Mouse (Mus musculus) heart, embryonic 11.5 days (tissue): ENCODE results near the gene Rab3gap2. TPM values are rescaled to one million over a fixed set of nuclear protein-coding genes. Genes with fewer than 3 reads are reported as not detected.

Experiments used
- ATAC-seq: fragments of 200-750 bp; cut with Nextera tagmentation; replicated peaks from 2 replicates; pipeline ENCODE4 v1.8.0; 2017; ENCODE audit warnings: moderate library complexity; ENCODE audit not compliant: insufficient number of reproducible peaks, low FRiP score, low TSS enrichment
- H3K27ac ChIP-seq: fragments of 300-500 bp; sonication (generic); 2 replicates; pipeline ENCODE4 v1.5.1; 2014; ENCODE audit warnings: mild to moderate bottlenecking, low read depth, low read length
- H3K27me3 ChIP-seq: fragments of 300-500 bp; sonication (generic); 2 replicates; pipeline ENCODE4 v1.6.1; 2014; ENCODE audit warnings: mild to moderate bottlenecking, low read length, mixed read lengths; ENCODE audit not compliant: control insufficient read depth, insufficient read depth
- H3K36me3 ChIP-seq: fragments of 300-500 bp; sonication (generic); 2 replicates; pipeline ENCODE4 v1.6.1; 2014; ENCODE audit warnings: mild to moderate bottlenecking, low read length, moderate library complexity, mixed read lengths; ENCODE audit not compliant: control insufficient read depth, insufficient read depth
- H3K4me1 ChIP-seq: fragments of 300-500 bp; sonication (generic); 2 replicates; pipeline ENCODE4 v1.6.1; 2014; ENCODE audit warnings: low read length; ENCODE audit not compliant: control insufficient read depth, insufficient read depth
- H3K4me2 ChIP-seq: fragments of 300-500 bp; sonication (generic); 2 replicates; pipeline ENCODE4 v1.6.1; 2014; ENCODE audit warnings: mild to moderate bottlenecking, moderate library complexity
- H3K4me3 ChIP-seq: fragments of 300-500 bp; sonication (generic); 2 replicates; pipeline ENCODE4 v1.5.1; 2014; ENCODE audit warnings: low read depth, low read length
- H3K9ac ChIP-seq: fragments of 300-500 bp; sonication (generic); 2 replicates; pipeline ENCODE4 v1.6.1; 2014; ENCODE audit warnings: mild to moderate bottlenecking, low read depth, low read length, moderate library complexity
- H3K9me3 ChIP-seq: fragments of 300-500 bp; sonication (generic); replicated peaks from 2 replicates; pipeline ENCODE4 v1.6.1; 2016; ENCODE audit warnings: low read length; ENCODE audit not compliant: control insufficient read depth
- WGBS: fragments of 180-500 bp; shearing (Covaris S2); extraction: QIAGEN DNeasy Blood & Tissue Kit; methylation state at CpG from one replicate; pipeline ENCODE4 v1.1.7; 2014; ENCODE audit not compliant: insufficient replicate concordance; 5-methylcytosine and 5-hydroxymethylcytosine counted together
- polyA plus RNA-seq: library from polyadenylated mRNA; unstranded; fragments of >200 nt; fragmentation: Nextera tagmentation; extraction: Ambion mirVana; gene quantifications from 2 replicates; pipeline ENCODE4 v1.2.1, GENCODE M21; 2014

Gene Rab3gap2
- polyA plus RNA-seq, 1 experiment from 2014 or later: 18.9 TPM

- no peaks in the 10 kb centered on the region for H3K4me1 ChIP-seq
- WGBS: 14% methylated on average over 10 of the region's 10 CpGs
- H3K27ac ChIP-seq: no peak overlapping the region
- no peaks in the 10 kb centered on the region for H3K36me3 ChIP-seq
- H3K9me3 ChIP-seq: no peaks in the 10 kb centered on the region
- peak overlapping the region; percentile 55 for H3K4me2 ChIP-seq
- ATAC-seq: no peak
- H3K4me3 ChIP-seq: no peak overlapping the region
- H3K9ac ChIP-seq: no peak overlapping the region
- H3K27me3 ChIP-seq: no peaks in the 10 kb centered on the region
Observed at GRCm38 (mm10) chr1:185193509-185193908, 10.4 kb upstream of the Rab3gap2 start.

GRCm38 (mm10) chr1:185196323-185196722, 7.6 kb upstream of the Rab3gap2 start:
- H3K9ac ChIP-seq: no peak overlapping the region
- H3K4me3 ChIP-seq: no peak overlapping the region
- H3K4me2 ChIP-seq: no peak overlapping the region
- 0 out of 2 replicates have a peak, but pooled peaks cover 3% of the 10 kb centered on the region for H3K4me1 ChIP-seq
- H3K9me3 ChIP-seq: no peaks in the 10 kb centered on the region
- WGBS: 65% methylated on average over 3 of the region's 3 CpGs
- no peaks in the 10 kb centered on the region for H3K36me3 ChIP-seq
- no peak overlapping the region for H3K27ac ChIP-seq
- ATAC-seq: no peak
- no peaks in the 10 kb centered on the region for H3K27me3 ChIP-seq

GRCm38 (mm10) chr1:185200571-185201395, 3.1 kb upstream of the Rab3gap2 start:
- no peak overlapping the region for H3K4me2 ChIP-seq
- H3K9me3 ChIP-seq: no peaks in the 10 kb centered on the region
- no peak overlapping the region for H3K27ac ChIP-seq
- H3K36me3 ChIP-seq: no peaks in the 10 kb centered on the region
- H3K4me1 ChIP-seq: peaks cover 14% of the 10 kb centered on the region
- 66% methylated on average over 22 of the region's 22 CpGs for WGBS
- no peak overlapping the region for H3K9ac ChIP-seq
- H3K27me3 ChIP-seq: no peaks in the 10 kb centered on the region
- no peak for ATAC-seq
- no peak overlapping the region for H3K4me3 ChIP-seq

- Histone ChIP-seq H3K27me3 (no peaks in the 10 kb centered on the region), H3K4me1 (peaks cover 14% of the 10 kb centered on the region), H3K27ac (no peak overlapping the region), H3K4me2 (no peak overlapping the region), H3K4me3 (no peak overlapping the region), H3K9ac (no peak overlapping the region), H3K36me3 (no peaks in the 10 kb centered on the region), H3K9me3 (no peaks in the 10 kb centered on the region)
- 85% methylated on average over 2 of the region's 2 CpGs for WGBS
- ATAC-seq: no peak
Observed at GRCm38 (mm10) chr1:185201994-185202393, 1.9 kb upstream of the Rab3gap2 start.

- H3K9ac ChIP-seq: peak overlapping the region; percentile 87
- H3K4me1 ChIP-seq: peaks cover 14% of the 10 kb centered on the region
- peak overlapping the region; percentile 93 for H3K4me2 ChIP-seq
- H3K9me3 ChIP-seq: no peaks in the 10 kb centered on the region
- WGBS: 7% methylated on average over 23 of the region's 23 CpGs
- peak overlapping the region; percentile 85 for H3K4me3 ChIP-seq
- H3K27me3 ChIP-seq: no peaks in the 10 kb centered on the region
- no peaks in the 10 kb centered on the region for H3K36me3 ChIP-seq
- peak overlapping the region; percentile 86 for H3K27ac ChIP-seq
- ATAC-seq: 0 out of 2 replicates have a peak, but pooled peaks have one; percentile 6
Observed at GRCm38 (mm10) chr1:185203196-185203908, 565 bp upstream of the Rab3gap2 start.

GRCm38 (mm10) chr1:185205090-185205489, 1.2 kb downstream of the Rab3gap2 start:
- WGBS: 62% methylated on average over 8 of the region's 8 CpGs
- peaks cover 14% of the 10 kb centered on the region for H3K4me1 ChIP-seq
- no peaks in the 10 kb centered on the region for H3K36me3 ChIP-seq
- no peaks in the 10 kb centered on the region for H3K9me3 ChIP-seq
- no peak overlapping the region for H3K27ac ChIP-seq
- H3K4me3 ChIP-seq: no peak overlapping the region
- H3K4me2 ChIP-seq: peak overlapping the region; percentile 93
- ATAC-seq: no peak
- H3K9ac ChIP-seq: 0 out of 2 replicates have a peak overlapping the region, but pooled peaks have one; percentile 39
- H3K27me3 ChIP-seq: no peaks in the 10 kb centered on the region

GRCm38 (mm10) chr1:185207851-185208595, 4.1 kb downstream of the Rab3gap2 start:
- Histone ChIP-seq H3K36me3 (no peaks in the 10 kb centered on the region), H3K4me3 (no peak overlapping the region), H3K9me3 (no peaks in the 10 kb centered on the region), H3K9ac (no peak overlapping the region), H3K4me1 (peaks cover 10% of the 10 kb centered on the region), H3K27me3 (no peaks in the 10 kb centered on the region), H3K4me2 (no peak overlapping the region), H3K27ac (no peak overlapping the region)
- 92% methylated on average over 13 of the region's 13 CpGs for WGBS
- no peak for ATAC-seq

GRCm38 (mm10) chr1:185208766-185209165, 4.8 kb downstream of the Rab3gap2 start:
- Histone ChIP-seq H3K36me3 (no peaks in the 10 kb centered on the region), H3K27ac (no peak overlapping the region), H3K4me2 (no peak overlapping the region), H3K27me3 (no peaks in the 10 kb centered on the region), H3K9me3 (no peaks in the 10 kb centered on the region), H3K4me1 (peaks cover 10% of the 10 kb centered on the region), H3K9ac (no peak overlapping the region), H3K4me3 (no peak overlapping the region)
- ATAC-seq: no peak
- WGBS: 90% methylated on average over 8 of the region's 8 CpGs
